Mouse (Mus musculus) liver, postnatal 0 days (tissue): ENCODE measurements around the gene B3galt5. TPM values are rescaled to one million over a fixed set of nuclear protein-coding genes. Genes with fewer than 3 reads are reported as not detected.
"Not testable (repeated sequence)": the region's sequence is repeated elsewhere in the genome, so short reads cannot be mapped to it uniquely, and the experiment has no call there.

ENCODE experiments used
- ATAC-seq: fragments of 200-750 bp; cut with Nextera tagmentation; 2 replicates; pipeline ENCODE4 v1.8.0; 2017; ENCODE audit warnings: mild to moderate bottlenecking, moderate library complexity
- DNase-seq: peaks from one replicate; pipeline ENCODE4 v3.0.0-alpha.2; 2016
- H3K27ac ChIP-seq: fragments of 300-500 bp; sonication (generic); 2 replicates; pipeline ENCODE4 v1.5.1; 2014; ENCODE audit warnings: antibody characterized with exemption, moderate library complexity, mild to moderate bottlenecking, low read depth
- H3K27me3 ChIP-seq: fragments of 300-500 bp; sonication (generic); 2 replicates; pipeline ENCODE4 v1.6.1; 2014; ENCODE audit warnings: low read length, control low read depth, mixed read lengths; ENCODE audit not compliant: insufficient read depth
- H3K36me3 ChIP-seq: fragments of 300-500 bp; sonication (generic); replicated peaks from 2 replicates; pipeline ENCODE4 v1.6.1; 2014; ENCODE audit warnings: mild to moderate bottlenecking, control low read depth, low read length, moderate library complexity, mixed read lengths; ENCODE audit not compliant: insufficient read depth
- H3K4me1 ChIP-seq: fragments of 300-500 bp; sonication (generic); 2 replicates; pipeline ENCODE4 v1.6.1; 2014; ENCODE audit warnings: antibody characterized with exemption, mild to moderate bottlenecking, control low read depth; ENCODE audit not compliant: insufficient read depth
- H3K4me2 ChIP-seq: fragments of 300-500 bp; sonication (generic); 2 replicates; pipeline ENCODE4 v1.6.1; 2014; ENCODE audit warnings: low read depth, mild to moderate bottlenecking, low read length, moderate library complexity, mixed read lengths
- H3K4me3 ChIP-seq: fragments of 300-500 bp; sonication (generic); 2 replicates; pipeline ENCODE4 v1.5.1; 2014; ENCODE audit warnings: low read depth, low read length
- H3K9ac ChIP-seq: fragments of 300-500 bp; sonication (generic); replicated peaks from 2 replicates; pipeline ENCODE4 v1.6.1; 2014; ENCODE audit warnings: mild to moderate bottlenecking, moderate library complexity
- H3K9me3 ChIP-seq: fragments of 300-500 bp; sonication (generic); 2 replicates; pipeline ENCODE4 v1.6.1; 2016; ENCODE audit warnings: mild to moderate bottlenecking, control low read depth, low read length, mixed read lengths
- CTCF ChIP-seq: sonication (generic); IDR thresholded peaks from 2 replicates; pipeline ENCODE4 v1.5.1; 2016; ENCODE audit warnings: antibody characterized with exemption, low read depth
- EP300 ChIP-seq: IDR thresholded peaks from 2 replicates; pipeline ENCODE4 v1.6.1; 2016; ENCODE audit warnings: antibody characterized with exemption, low read depth, mild to moderate bottlenecking
- WGBS: fragments of 180-500 bp; shearing (Covaris S2); extraction: QIAGEN DNeasy Blood & Tissue Kit; methylation state at CpG from one replicate; pipeline ENCODE4 v1.1.7; 2014; ENCODE audit not compliant: insufficient replicate concordance; 5-methylcytosine and 5-hydroxymethylcytosine counted together
- polyA plus RNA-seq: library from polyadenylated mRNA; unstranded; fragments of >200 nt; fragmentation: Nextera tagmentation; extraction: Ambion mirVana; gene quantifications from 2 replicates; pipeline ENCODE4 v1.2.1, GENCODE M21; 2015

B3galt5 gene
- polyA plus RNA-seq, 1 experiment from 2014 or later, result not detected

- Histone ChIP-seq H3K4me1 (peaks cover 2% of the 10 kb centered on the region; the same call in 1 of the 2 replicates), H3K9ac (no peak overlapping the region), H3K27me3 (no peaks in the 10 kb centered on the region), H3K4me2 (no peak overlapping the region), H3K36me3 (no peaks in the 10 kb centered on the region), H3K27ac (no peak overlapping the region), H3K9me3 (no peaks in the 10 kb centered on the region), H3K4me3 (no peak overlapping the region)
- ATAC-seq (peak; percentile 83), DNase-seq (peak; percentile 39)
- 35% methylated on average over 10 of the region's 10 CpGs for WGBS
- TF ChIP-seq EP300, result no peak
- TF ChIP-seq CTCF, result no peak
These were observed 90.8 kb downstream of the B3galt5 start for GRCm38 (mm10) chr16:96326110-96326999.

DNA sequence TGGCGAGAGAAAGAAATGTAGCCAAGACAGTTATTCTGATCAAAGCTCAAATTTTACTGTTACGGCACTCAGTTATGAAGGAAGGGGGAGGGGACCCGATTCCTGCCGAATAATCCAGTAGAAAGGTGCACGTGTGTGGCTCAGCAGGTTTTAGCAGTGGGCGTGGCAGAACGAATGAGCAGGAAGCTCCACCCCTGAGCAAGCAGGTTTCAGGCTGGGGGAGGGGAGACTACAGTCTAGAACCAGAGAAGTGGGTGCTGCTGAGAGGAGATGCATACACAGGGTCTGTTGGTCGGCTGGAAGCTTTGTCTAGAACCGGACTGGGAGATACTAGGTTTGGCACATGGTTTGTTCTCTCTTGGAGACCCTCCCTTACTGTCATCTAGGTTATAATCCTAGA lies 91.7 kb downstream of the B3galt5 start:
- not testable (repeated sequence) for H3K4me3 ChIP-seq, H3K4me1 ChIP-seq, H3K9me3 ChIP-seq, ATAC-seq, DNase-seq, H3K9ac ChIP-seq, H3K27ac ChIP-seq, H3K36me3 ChIP-seq, H3K27me3 ChIP-seq, H3K4me2 ChIP-seq
- 29% methylated on average over 9 of the region's 9 CpGs for WGBS

DNA sequence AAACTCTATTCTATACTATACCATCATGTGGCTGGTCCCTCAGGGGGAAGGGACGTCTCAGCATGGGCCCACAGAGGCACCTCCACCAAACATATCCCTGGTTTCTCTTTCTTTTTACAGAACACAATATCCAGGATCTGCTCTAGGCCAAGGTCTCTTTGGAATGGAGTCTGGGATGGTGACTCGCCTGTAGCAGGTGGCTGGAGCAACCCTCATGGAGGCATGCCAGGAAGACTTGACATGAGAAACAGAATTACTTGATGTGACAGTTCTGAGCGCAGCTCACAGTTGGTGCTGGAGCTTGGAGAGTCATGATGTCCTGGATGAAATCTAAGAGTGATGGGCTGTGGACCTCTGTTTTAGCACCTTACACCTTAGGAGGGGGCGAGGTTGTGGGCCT lies 104.0 kb downstream of the B3galt5 start:
- Histone ChIP-seq H3K4me3 (no peak overlapping the region), H3K27ac (no peak overlapping the region), H3K9me3 (no peaks in the 10 kb centered on the region), H3K36me3 (no peaks in the 10 kb centered on the region), H3K4me2 (no peak overlapping the region), H3K9ac (no peak overlapping the region), H3K4me1 (no peaks in the 10 kb centered on the region), H3K27me3 (no peaks in the 10 kb centered on the region)
- 76% methylated on average over 4 of the region's 4 CpGs for WGBS
- no peak for TF ChIP-seq CTCF
- TF ChIP-seq EP300, result no peak
- ATAC-seq (no peak), DNase-seq (no peak)

GRCm38 (mm10) chr16:96341269-96341668 lies 105.7 kb downstream of the B3galt5 start:
- Histone ChIP-seq H3K4me2 (no peak overlapping the region), H3K27ac (no peak overlapping the region), H3K4me3 (no peak overlapping the region), H3K4me1 (no peaks in the 10 kb centered on the region), H3K9ac (no peak overlapping the region), H3K27me3 (no peaks in the 10 kb centered on the region), H3K36me3 (no peaks in the 10 kb centered on the region), H3K9me3 (no peaks in the 10 kb centered on the region)
- no peak for ATAC-seq
- peak; percentile 54 for DNase-seq
- WGBS, result 7% methylated on average over 5 of the region's 5 CpGs
- no peak for TF ChIP-seq EP300
- TF ChIP-seq CTCF, result peak; percentile 77

DNA sequence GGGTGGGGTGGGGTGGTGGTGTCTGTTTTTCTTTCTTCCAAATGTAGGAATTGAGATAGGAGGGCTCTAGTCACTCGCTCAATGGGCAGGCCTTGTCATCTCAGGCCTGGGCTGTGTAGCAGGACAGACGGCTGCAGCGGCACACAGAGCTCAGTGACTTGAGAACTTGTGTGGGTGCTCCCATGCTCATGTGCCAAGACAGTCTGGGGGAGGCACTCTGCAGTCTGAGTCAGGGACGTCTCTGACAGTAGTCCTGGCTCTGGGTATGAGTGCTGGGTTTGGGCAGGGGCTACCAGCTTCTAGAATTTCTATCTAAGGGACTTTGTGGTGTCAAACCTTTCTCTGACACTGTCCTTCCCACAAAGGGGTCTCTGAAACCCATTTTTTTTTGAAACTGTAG lies 106.3 kb downstream of the B3galt5 start:
- H3K9ac ChIP-seq, result no peak overlapping the region
- DNase-seq (no peak), ATAC-seq (no peak)
- H3K27me3 ChIP-seq, result no peaks in the 10 kb centered on the region
- H3K9me3 ChIP-seq, result no peaks in the 10 kb centered on the region
- H3K27ac ChIP-seq, result no peak overlapping the region
- no peak overlapping the region for H3K4me3 ChIP-seq
- whole genome bisulfite sequencing, result 60% methylated on average over 4 of the region's 4 CpGs
- no peaks in the 10 kb centered on the region for H3K36me3 ChIP-seq
- H3K4me1 ChIP-seq, result no peaks in the 10 kb centered on the region
- no peak overlapping the region for H3K4me2 ChIP-seq
- TF ChIP-seq EP300 (no peak), CTCF (no peak)

DNA sequence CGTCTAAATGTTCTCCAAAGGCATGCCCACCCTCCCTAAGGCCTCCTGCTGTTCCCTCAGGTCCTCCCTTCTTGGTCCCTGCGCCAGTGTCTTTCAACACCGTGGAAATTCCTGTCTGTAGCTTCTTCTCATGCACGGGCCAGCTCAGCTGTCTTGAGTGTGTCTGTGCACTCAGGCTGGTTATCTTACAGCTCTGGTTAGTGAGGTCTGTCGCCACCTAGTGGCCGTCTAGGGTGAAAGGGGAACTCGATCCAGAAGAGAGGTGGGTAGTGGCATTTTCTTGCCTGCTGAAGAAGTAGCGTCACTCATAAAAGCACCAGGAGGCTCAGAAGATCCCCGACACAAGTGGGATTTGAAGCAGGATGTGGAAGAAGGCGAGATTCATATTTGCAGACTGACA lies 109.5 kb downstream of the B3galt5 start:
- Histone ChIP-seq H3K9ac (no peak overlapping the region), H3K27ac (no peak overlapping the region), H3K4me2 (no peak overlapping the region), H3K4me3 (no peak overlapping the region), H3K4me1 (no peaks in the 10 kb centered on the region), H3K9me3 (no peaks in the 10 kb centered on the region), H3K36me3 (no peaks in the 10 kb centered on the region), H3K27me3 (no peaks in the 10 kb centered on the region)
- WGBS, result 4% methylated on average over 10 of the region's 10 CpGs
- peak; percentile 93 for TF ChIP-seq CTCF
- TF ChIP-seq EP300, result no peak
- peak; percentile 57; the same call in 1 of the 2 replicates for ATAC-seq
- DNase-seq, result peak; percentile 83

DNA sequence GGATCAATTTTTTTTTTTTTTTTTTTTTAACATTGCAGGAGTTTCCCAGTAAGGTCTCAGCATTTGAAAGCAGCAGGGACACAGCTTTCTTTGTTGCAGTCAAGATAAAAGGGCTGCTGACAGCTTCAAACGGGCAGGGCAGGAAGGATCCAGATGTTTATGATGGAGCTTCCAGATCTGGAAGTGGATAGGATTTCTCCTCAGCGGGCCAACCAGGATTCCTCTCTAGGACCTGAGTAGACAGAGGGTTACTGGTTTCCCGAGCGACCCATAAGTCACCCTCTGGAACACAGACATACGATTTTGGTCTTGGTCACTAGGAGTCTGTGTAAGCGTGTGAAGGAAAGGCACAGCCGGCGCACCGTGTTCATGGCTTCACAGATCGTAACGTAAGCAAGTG lies 112.5 kb downstream of the B3galt5 start:
- no peak overlapping the region for H3K4me2 ChIP-seq
- DNase-seq, result no peak

More for the DNA sequence above, 112.5 kb downstream of the B3galt5 start:
- H3K9me3 ChIP-seq, result no peaks in the 10 kb centered on the region
- H3K4me1 ChIP-seq, result no peaks in the 10 kb centered on the region
- no peak for ATAC-seq
- H3K4me3 ChIP-seq, result no peak overlapping the region
- no peak overlapping the region for H3K27ac ChIP-seq
- no peak for TF ChIP-seq EP300
- no peak for TF ChIP-seq CTCF
- no peaks in the 10 kb centered on the region for H3K27me3 ChIP-seq
- no peaks in the 10 kb centered on the region for H3K36me3 ChIP-seq
- no peak overlapping the region for H3K9ac ChIP-seq
- WGBS, result 63% methylated on average over 11 of the region's 11 CpGs
